Mouse (Mus musculus) ES-Bruce4 (cell line): ENCODE data around the gene Hspa1b. TPM values are rescaled to one million over a fixed set of nuclear protein-coding genes. Genes with fewer than 3 reads are reported as not detected.
A peak's percentile ranks its signal among the peaks of the same experiment; 100 is the strongest.

Experiments used
- H3K27ac ChIP-seq: 2 replicates; pipeline ENCODE4 v1.5.1; 2012; ENCODE audit warnings: low read length, inconsistent platforms; ENCODE audit not compliant: insufficient read depth
- H3K27me3 ChIP-seq: 2 replicates; pipeline ENCODE4 v1.6.1; 2012; ENCODE audit warnings: mild to moderate bottlenecking, low read length, inconsistent platforms; ENCODE audit not compliant: control insufficient read depth, poor library complexity, insufficient read depth, severe bottlenecking
- H3K36me3 ChIP-seq: 2 replicates; pipeline ENCODE4 v1.6.1; 2012; ENCODE audit warnings: inconsistent platforms, mild to moderate bottlenecking, low read length, moderate library complexity; ENCODE audit not compliant: control insufficient read depth, poor library complexity, insufficient read depth, severe bottlenecking
- H3K4me1 ChIP-seq: one replicate; pipeline ENCODE4 v1.8.1; 2011; ENCODE audit warnings: low read length; ENCODE audit not compliant: control insufficient read depth, insufficient read depth
- H3K4me3 ChIP-seq: 2 replicates; pipeline ENCODE4 v1.5.1; 2011; ENCODE audit warnings: low read depth, mild to moderate bottlenecking, low read length
- H3K9ac ChIP-seq: 2 replicates; pipeline ENCODE4 v1.6.1; 2012; ENCODE audit warnings: low read depth, mild to moderate bottlenecking, inconsistent platforms; ENCODE audit not compliant: poor library complexity, severe bottlenecking
- H3K9me3 ChIP-seq: replicated peaks from 2 replicates; pipeline ENCODE4 v1.6.1; 2012; ENCODE audit warnings: mild to moderate bottlenecking, low read length, inconsistent platforms; ENCODE audit not compliant: control insufficient read depth, poor library complexity, insufficient read depth, severe bottlenecking
- CTCF ChIP-seq: IDR thresholded peaks from one replicate; pipeline ENCODE4 v1.8.1; 2011; ENCODE audit warnings: low read depth, low read length
- EP300 ChIP-seq: IDR thresholded peaks from 2 replicates; pipeline ENCODE4 v1.6.1; 2011; ENCODE audit warnings: low read depth, low read length; ENCODE audit not compliant: insufficient read depth
- POLR2A ChIP-seq: IDR thresholded peaks from one replicate; pipeline ENCODE4 v1.8.1; 2011; ENCODE audit warnings: low read length; ENCODE audit not compliant: insufficient read depth
- polyA plus RNA-seq: library from polyadenylated mRNA; stranded (reverse); fragments of >200 nt; gene quantifications from 2 replicates; pipeline ENCODE4 v1.2.4, GENCODE M21; 2011; ENCODE audit warnings: low read depth; ENCODE audit not compliant: missing spikeins, insufficient read depth, insufficient read length

Hspa1b gene
- polyA plus RNA-seq, 1 experiment = 3.0 TPM

DNA sequence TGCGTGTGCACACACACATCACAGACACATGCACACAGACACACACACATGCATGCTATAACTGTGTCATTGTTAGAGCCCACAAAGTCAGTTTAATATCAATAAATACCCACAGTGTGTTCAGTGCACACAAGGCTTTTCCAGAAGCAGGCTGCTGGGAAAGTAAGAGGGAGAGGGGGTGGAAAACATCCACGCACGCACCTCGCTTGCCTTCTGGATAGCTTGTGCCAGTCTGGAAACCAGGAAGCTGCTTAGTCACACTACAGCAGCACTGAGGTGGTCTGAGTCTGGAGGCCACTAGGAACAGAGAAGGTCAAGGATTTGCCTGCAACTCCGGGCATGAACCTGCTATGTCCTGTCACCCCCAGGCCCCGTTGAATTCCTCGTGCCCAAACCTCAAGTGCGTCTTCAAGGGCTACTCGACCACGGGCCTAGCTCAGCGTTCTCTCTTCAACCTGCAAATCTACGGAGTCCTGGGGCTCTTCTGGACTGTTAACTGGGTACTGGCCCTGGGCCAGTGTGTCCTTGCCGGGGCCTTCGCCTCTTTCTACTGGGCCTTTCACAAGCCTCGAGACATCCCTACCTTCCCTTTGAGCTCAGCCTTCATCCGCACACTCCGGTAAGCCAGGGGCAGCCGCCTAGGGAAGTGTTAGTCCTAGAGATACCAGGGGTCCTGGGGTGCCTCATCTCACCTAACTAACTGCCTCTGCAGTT is 31.6 kb downstream of the Hspa1b start:
- H3K27me3 ChIP-seq = no peaks in the 10 kb centered on the region
- H3K4me3 ChIP-seq = 0 out of 2 replicates have a peak overlapping the region, but pooled peaks have one; percentile 50
- peak overlapping the region; percentile 15; the same call in 1 of the 2 replicates for H3K9ac ChIP-seq
- no peaks in the 10 kb centered on the region for H3K36me3 ChIP-seq
- TF ChIP-seq POLR2A = no peak
- no peak for TF ChIP-seq EP300
- TF ChIP-seq CTCF = no peak
- no peaks in the 10 kb centered on the region for H3K9me3 ChIP-seq
- no peak overlapping the region for H3K27ac ChIP-seq
- H3K4me1 ChIP-seq = no peaks in the 10 kb centered on the region

DNA sequence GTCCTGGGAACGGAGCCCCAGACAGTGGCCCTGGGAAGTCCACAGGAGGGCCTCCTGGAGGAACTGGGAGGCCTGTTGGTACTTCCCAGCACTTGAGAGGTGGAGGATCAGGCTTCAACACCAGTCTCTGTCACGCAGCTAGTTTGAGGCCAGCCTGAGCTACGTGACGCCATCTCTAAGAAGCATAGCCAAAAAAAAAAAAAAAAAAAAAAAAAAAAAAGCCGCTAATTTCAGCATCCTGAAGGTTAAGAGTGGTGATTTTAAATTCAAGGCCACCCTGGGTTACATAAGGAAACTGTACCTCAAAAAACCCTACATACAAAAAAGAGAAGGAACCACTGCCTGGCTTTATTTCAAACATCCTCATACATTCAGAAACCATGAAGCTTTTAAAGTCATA is 34.8 kb downstream of the Hspa1b start:
- no peaks in the 10 kb centered on the region for H3K9me3 ChIP-seq
- no peaks in the 10 kb centered on the region for H3K4me1 ChIP-seq
- no peak overlapping the region for H3K4me3 ChIP-seq
- no peaks in the 10 kb centered on the region for H3K36me3 ChIP-seq
- H3K27me3 ChIP-seq = no peaks in the 10 kb centered on the region
- no peak overlapping the region for H3K27ac ChIP-seq
- H3K9ac ChIP-seq = no peak overlapping the region
- no peak for TF ChIP-seq POLR2A
- no peak for TF ChIP-seq CTCF
- no peak for TF ChIP-seq EP300

DNA sequence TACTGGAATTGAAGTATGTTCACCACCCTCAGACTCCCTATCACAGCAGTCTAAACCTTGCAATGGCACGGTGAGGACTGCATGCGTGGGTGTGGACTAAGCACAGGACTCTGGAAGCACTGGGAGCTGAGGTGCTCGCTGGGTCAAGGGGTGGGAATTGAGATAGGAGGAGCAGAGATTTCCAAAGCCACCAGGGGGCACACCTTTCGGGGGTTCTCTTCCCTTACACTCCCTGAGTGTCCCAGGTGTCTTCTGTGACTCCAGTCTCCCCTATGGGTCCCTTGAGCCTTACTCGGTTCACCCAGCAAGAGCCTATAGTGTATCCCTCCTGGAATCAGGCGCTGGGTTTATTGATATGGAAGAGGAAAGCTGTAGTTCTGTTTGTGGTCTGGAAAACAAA is 36.1 kb downstream of the Hspa1b start:
- H3K9me3 ChIP-seq = no peaks in the 10 kb centered on the region
- H3K4me3 ChIP-seq = no peak overlapping the region
- H3K9ac ChIP-seq = no peak overlapping the region
- no peaks in the 10 kb centered on the region for H3K4me1 ChIP-seq
- H3K27me3 ChIP-seq = no peaks in the 10 kb centered on the region
- no peak overlapping the region for H3K27ac ChIP-seq
- TF ChIP-seq CTCF = peak; percentile 40
- no peak for TF ChIP-seq EP300
- no peaks in the 10 kb centered on the region for H3K36me3 ChIP-seq

DNA sequence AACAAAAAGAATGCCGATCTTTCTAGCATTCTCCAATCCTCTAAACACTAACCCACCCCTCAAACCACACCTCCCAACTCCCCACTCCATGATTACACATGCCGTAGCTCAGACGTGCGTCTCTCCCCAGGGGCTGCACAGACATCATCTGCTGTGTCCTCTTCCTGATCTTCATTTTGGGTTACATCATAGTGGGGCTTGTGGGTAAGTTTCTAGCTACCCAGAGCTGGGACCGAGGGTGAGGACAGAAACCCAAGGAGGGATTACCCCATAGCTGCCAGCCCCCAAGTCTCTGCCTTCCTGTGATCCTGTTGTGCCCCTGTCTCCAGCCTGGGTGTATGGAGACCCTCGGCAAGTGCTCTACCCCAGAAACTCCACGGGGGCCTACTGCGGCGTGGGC is 41.9 kb downstream of the Hspa1b start:
- Histone ChIP-seq H3K9me3 (no peaks in the 10 kb centered on the region), H3K9ac (peak overlapping the region; percentile 9; the same call in 1 of the 2 replicates), H3K36me3 (peaks cover 11% of the 10 kb centered on the region; the same call in 1 of the 2 replicates), H3K27ac (no peak overlapping the region), H3K4me3 (peak overlapping the region; percentile 13), H3K27me3 (no peaks in the 10 kb centered on the region), H3K4me1 (no peaks in the 10 kb centered on the region)
- TF ChIP-seq EP300 (no peak), CTCF (no peak), POLR2A (no peak)

DNA sequence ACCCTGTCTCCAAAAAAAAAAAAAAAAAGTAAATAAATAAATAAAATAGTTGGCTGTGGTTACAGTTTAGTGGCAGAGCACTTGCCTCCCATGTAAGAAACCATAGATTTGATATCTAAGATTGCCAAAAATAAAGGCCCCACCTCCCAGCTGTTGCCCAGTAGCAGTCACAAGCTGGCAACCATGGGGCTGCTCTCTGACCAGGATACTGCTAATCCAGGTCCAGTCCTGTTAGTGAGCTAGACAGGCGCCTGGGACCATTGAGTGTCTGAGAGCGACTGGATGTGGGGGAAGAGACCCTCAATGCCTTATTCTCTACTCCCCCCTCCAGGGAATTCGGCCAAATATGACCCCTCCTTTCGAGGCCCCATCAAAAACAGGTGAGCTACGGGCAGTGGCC is 42.7 kb downstream of the Hspa1b start:
- H3K27ac ChIP-seq = no peak overlapping the region

DNA sequence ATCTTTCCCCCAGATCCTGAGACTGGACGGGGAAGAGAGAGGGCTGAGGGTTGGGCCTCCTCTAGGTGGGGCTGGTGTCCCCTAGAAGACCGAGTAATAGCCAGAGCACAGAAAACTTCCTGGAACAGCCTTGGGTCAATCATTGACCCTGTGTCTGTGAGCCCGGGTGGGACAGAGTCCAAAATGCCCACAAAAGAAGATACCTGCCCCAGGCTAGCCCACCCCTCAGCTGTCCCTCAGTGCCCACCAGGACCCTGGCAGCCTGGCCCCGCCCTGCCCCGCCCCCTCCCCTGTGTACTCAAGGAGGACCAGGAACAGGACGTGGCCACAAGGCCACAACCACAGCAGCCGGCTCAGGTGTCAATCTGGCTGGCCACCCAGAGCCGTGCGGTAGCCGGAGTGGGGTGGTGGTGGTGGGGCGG is 43.6 kb downstream of the Hspa1b start:
- Histone ChIP-seq H3K27me3 (no peaks in the 10 kb centered on the region), H3K4me3 (0 out of 2 replicates have a peak overlapping the region, but pooled peaks have one; percentile 12), H3K4me1 (peaks cover 2% of the 10 kb centered on the region), H3K9me3 (no peaks in the 10 kb centered on the region), H3K9ac (peak overlapping the region; percentile 22; the same call in 1 of the 2 replicates), H3K27ac (no peak overlapping the region), H3K36me3 (peaks cover 11% of the 10 kb centered on the region; the same call in 1 of the 2 replicates)
- TF ChIP-seq CTCF (peak; percentile 42), EP300 (no peak), POLR2A (no peak)

More for the DNA sequence above, 42.7 kb downstream of the Hspa1b start:
- TF ChIP-seq CTCF (no peak), EP300 (no peak), POLR2A (no peak)
- Histone ChIP-seq H3K27me3 (no peaks in the 10 kb centered on the region), H3K4me1 (peaks cover 2% of the 10 kb centered on the region), H3K9ac (no peak overlapping the region), H3K36me3 (peaks cover 11% of the 10 kb centered on the region; the same call in 1 of the 2 replicates), H3K9me3 (no peaks in the 10 kb centered on the region), H3K4me3 (no peak overlapping the region)
